Mouse (Mus musculus) kidney, adult 11 months (tissue): Measurements from ENCODE around the gene Rin2.

Source experiments
- DNase-seq: peaks from one replicate; pipeline ENCODE4 v3.0.0; 2022

Rin2 gene

GRCm38 (mm10) chr2:145794318-145794954, 119.4 kb downstream of the Rin2 start:
- peak; percentile 75 for DNase-seq

GRCm38 (mm10) chr2:145797851-145798250, 122.8 kb downstream of the Rin2 start:
- peak; percentile 65 for DNase-seq

- DNase-seq = no peak
These were observed 123.9 kb downstream of the Rin2 start for GRCm38 (mm10) chr2:145798954-145799353.

GRCm38 (mm10) chr2:145801322-145802052, 126.5 kb downstream of the Rin2 start:
- peak; percentile 64 for DNase-seq

- no peak for DNase-seq
These were observed 127.6 kb downstream of the Rin2 start for GRCm38 (mm10) chr2:145802626-145803025.

GRCm38 (mm10) chr2:145803822-145804342, 128.9 kb downstream of the Rin2 start:
- no peak for DNase-seq

GRCm38 (mm10) chr2:145804524-145804923, 129.5 kb downstream of the Rin2 start:
- no peak for DNase-seq

- DNase-seq = no peak
These were observed 132.3 kb downstream of the Rin2 start for GRCm38 (mm10) chr2:145807276-145807675.

- no peak for DNase-seq
These were observed 133.2 kb downstream of the Rin2 start for GRCm38 (mm10) chr2:145808251-145808650.

GRCm38 (mm10) chr2:145808667-145809066, 133.7 kb downstream of the Rin2 start:
- no peak for DNase-seq

GRCm38 (mm10) chr2:145810676-145811075, 135.7 kb downstream of the Rin2 start:
- no peak for DNase-seq

GRCm38 (mm10) chr2:145812818-145813217, 137.8 kb downstream of the Rin2 start:
- no peak for DNase-seq

GRCm38 (mm10) chr2:145817195-145817594, 142.2 kb downstream of the Rin2 start:
- no peak for DNase-seq

- peak; percentile 55 for DNase-seq
These were observed 147.2 kb downstream of the Rin2 start for GRCm38 (mm10) chr2:145822013-145822782.

GRCm38 (mm10) chr2:145822783-145823729, 148.0 kb downstream of the Rin2 start:
- peak; percentile 92 for DNase-seq

- DNase-seq = no peak
These were observed 149.7 kb downstream of the Rin2 start for GRCm38 (mm10) chr2:145824749-145825148.

- no peak for DNase-seq
These were observed 150.2 kb downstream of the Rin2 start for GRCm38 (mm10) chr2:145825221-145825620.

GRCm38 (mm10) chr2:145827930-145828329, 152.9 kb downstream of the Rin2 start:
- DNase-seq = peak; percentile 85

GRCm38 (mm10) chr2:145828603-145829002, 153.6 kb downstream of the Rin2 start:
- DNase-seq = no peak

GRCm38 (mm10) chr2:145829231-145829630, 154.2 kb downstream of the Rin2 start:
- DNase-seq = peak; percentile 70

GRCm38 (mm10) chr2:145830417-145830816, 155.4 kb downstream of the Rin2 start:
- DNase-seq = no peak
